Mouse (Mus musculus) CH12.LX (cell line): ENCODE measurements around the gene Lmx1a. TPM values are rescaled to one million over a fixed set of nuclear protein-coding genes. Genes with fewer than 3 reads are reported as not detected.

ENCODE experiments used
- DNase-seq: peaks from one replicate; pipeline ENCODE4 v3.0.0-alpha.2; 2013; ENCODE audit errors: extremely low read depth
- H3K27ac ChIP-seq: 2 replicates; pipeline ENCODE4 v1.5.1; 2012; ENCODE audit warnings: low read depth, mild to moderate bottlenecking, control low read depth, moderate library complexity; ENCODE audit not compliant: insufficient read depth
- H3K27me3 ChIP-seq: replicated peaks from 2 replicates; pipeline ENCODE3; 2012; ENCODE audit warnings: inconsistent platforms
- H3K36me3 ChIP-seq, 2 experiments: replicated peaks in 1 of 2; 2 replicates each; pipeline versions ENCODE3 to v1.6.1; 2012; ENCODE audit warnings: inconsistent platforms in 1 of 2, low read length in 1 of 2, mild to moderate bottlenecking in 1 of 2, mixed read lengths in 1 of 2, moderate library complexity in 1 of 2; ENCODE audit not compliant: control insufficient read depth in 1 of 2, insufficient read depth in 1 of 2
- H3K4me1 ChIP-seq, 2 experiments: 2 replicates each; pipeline ENCODE4 v1.6.1; 2012; ENCODE audit warnings: inconsistent platforms in 1 of 2, moderate library complexity in 1 of 2; ENCODE audit not compliant: insufficient read depth in 2 of 2, control insufficient read depth in 1 of 2
- H3K4me2 ChIP-seq: 2 replicates; pipeline ENCODE4 v1.6.1; 2012; ENCODE audit warnings: low read depth, mild to moderate bottlenecking, control low read depth; ENCODE audit not compliant: poor library complexity, insufficient read depth, severe bottlenecking
- H3K4me3 ChIP-seq, 3 experiments: fragments of 150-350 bp in 1 of 3; sonication (generic) in 1 of 3; replicated peaks in 1 of 3; 2 replicates each; pipeline versions ENCODE3 to v1.5.1; 2011 to 2012; ENCODE audit warnings: low read depth in 2 of 3, low read length in 2 of 3, mild to moderate bottlenecking in 2 of 3, moderate library complexity in 2 of 3, control low read depth in 1 of 3, improper control_type of control experiment in 1 of 3, inconsistent platforms in 1 of 3, mixed read lengths in 1 of 3; ENCODE audit not compliant: poor library complexity in 1 of 3
- H3K79me2 ChIP-seq: replicated peaks from 2 replicates; pipeline ENCODE4 v1.6.1; 2012; ENCODE audit warnings: mild to moderate bottlenecking, moderate library complexity; ENCODE audit not compliant: control insufficient read depth, poor library complexity, insufficient read depth, severe bottlenecking; ENCODE audit errors: extremely low read depth
- H3K9ac ChIP-seq: 2 replicates; pipeline ENCODE4 v1.6.1; 2012; ENCODE audit warnings: low read depth, mild to moderate bottlenecking, control low read depth, moderate library complexity; ENCODE audit not compliant: insufficient read depth
- H3K9me3 ChIP-seq: replicated peaks from 2 replicates; pipeline ENCODE3; 2012; ENCODE audit warnings: low read length, inconsistent platforms, mixed read lengths
- BHLHE40 ChIP-seq: IDR thresholded peaks from 2 replicates; pipeline ENCODE4 v1.6.1; 2011; ENCODE audit warnings: mild to moderate bottlenecking, low read depth, low read length, improper control_type of control experiment
- CHD1 ChIP-seq: IDR thresholded peaks from 2 replicates; pipeline ENCODE4 v1.6.1; 2012; ENCODE audit warnings: low read depth, low read length, improper control_type of control experiment, inconsistent platforms
- CHD2 ChIP-seq: IDR thresholded peaks from 2 replicates; pipeline ENCODE4 v1.6.1; 2011; ENCODE audit warnings: low read length, improper control_type of control experiment
- CTCF ChIP-seq, 2 experiments: IDR thresholded peaks in 1 of 2; conservative IDR thresholded peaks in 1 of 2; 2 replicates each; pipeline ENCODE4 v1.5.1; 2011 to 2012; ENCODE audit warnings: low read depth in 2 of 2, low read length in 2 of 2, improper control_type of control experiment in 1 of 2, inconsistent platforms in 1 of 2, mild to moderate bottlenecking in 1 of 2, moderate library complexity in 1 of 2
- ELF1 ChIP-seq: IDR thresholded peaks from 2 replicates; pipeline ENCODE4 v1.6.1; 2014; ENCODE audit warnings: low read depth, mild to moderate bottlenecking, inconsistent platforms, low read length, improper control_type of control experiment
- ETS1 ChIP-seq: conservative IDR thresholded peaks from 2 replicates; pipeline ENCODE4 v1.6.1; 2012; ENCODE audit warnings: low read depth, mild to moderate bottlenecking, inconsistent platforms, low read length, improper control_type of control experiment, moderate library complexity
- GABPA ChIP-seq: IDR thresholded peaks from 2 replicates; pipeline ENCODE4 v1.6.1; 2012; ENCODE audit warnings: low read depth, low read length, improper control_type of control experiment, inconsistent platforms; ENCODE audit not compliant: insufficient replicate concordance
- HCFC1 ChIP-seq: IDR thresholded peaks from 2 replicates; pipeline ENCODE4 v1.6.1; 2012; ENCODE audit warnings: low read depth, mild to moderate bottlenecking, inconsistent platforms, low read length, improper control_type of control experiment
- IRF4 ChIP-seq: IDR thresholded peaks from 2 replicates; pipeline ENCODE4 v1.6.1; 2014; ENCODE audit warnings: low read depth, mild to moderate bottlenecking, inconsistent platforms, low read length, improper control_type of control experiment
- JUN ChIP-seq: IDR thresholded peaks from 2 replicates; pipeline ENCODE4 v1.6.1; 2011; ENCODE audit warnings: low read depth, mild to moderate bottlenecking, low read length, improper control_type of control experiment, moderate library complexity; ENCODE audit not compliant: insufficient read depth
- KAT2A ChIP-seq: IDR thresholded peaks from 2 replicates; pipeline ENCODE4 v1.6.1; 2012; ENCODE audit warnings: low read length, improper control_type of control experiment, inconsistent platforms; ENCODE audit not compliant: insufficient replicate concordance
- MAFK ChIP-seq: IDR thresholded peaks from 2 replicates; pipeline ENCODE4 v1.6.1; 2011; ENCODE audit warnings: low read length, improper control_type of control experiment; ENCODE audit not compliant: insufficient replicate concordance
- MEF2A ChIP-seq: IDR thresholded peaks from 2 replicates; pipeline ENCODE4 v1.6.1; 2014; ENCODE audit warnings: low read depth, mild to moderate bottlenecking, inconsistent platforms, low read length, improper control_type of control experiment, borderline replicate concordance
- MXI1 ChIP-seq: IDR thresholded peaks from 2 replicates; pipeline ENCODE4 v1.6.1; 2011; ENCODE audit warnings: mild to moderate bottlenecking, low read depth, low read length, improper control_type of control experiment
- MYC ChIP-seq: IDR thresholded peaks from 2 replicates; pipeline ENCODE4 v1.6.1; 2011; ENCODE audit warnings: low read depth, mild to moderate bottlenecking, improper control_type of control experiment, low read length
- NELFE ChIP-seq: IDR thresholded peaks from 2 replicates; pipeline ENCODE4 v1.6.1; 2011; ENCODE audit warnings: low read depth, low read length, improper control_type of control experiment
- NRF1 ChIP-seq: IDR thresholded peaks from 2 replicates; pipeline ENCODE4 v1.6.1; 2014; ENCODE audit warnings: low read depth, mild to moderate bottlenecking, inconsistent platforms, low read length, improper control_type of control experiment, moderate library complexity
- POLR2A ChIP-seq: IDR thresholded peaks from 2 replicates; pipeline ENCODE4 v1.6.1; 2011; ENCODE audit warnings: low read depth, mild to moderate bottlenecking, improper control_type of control experiment, low read length
- RAD21 ChIP-seq: IDR thresholded peaks from 2 replicates; pipeline ENCODE4 v1.6.1; 2011; ENCODE audit warnings: low read depth, mild to moderate bottlenecking, low read length, improper control_type of control experiment, moderate library complexity
- RCOR1 ChIP-seq: conservative IDR thresholded peaks from 2 replicates; pipeline ENCODE4 v1.6.1; 2012; ENCODE audit warnings: low read depth, mild to moderate bottlenecking, inconsistent platforms, low read length, improper control_type of control experiment
- SIN3A ChIP-seq: IDR thresholded peaks from 2 replicates; pipeline ENCODE4 v1.6.1; 2012; ENCODE audit warnings: low read length, improper control_type of control experiment, inconsistent platforms
- SMC3 ChIP-seq: IDR thresholded peaks from 2 replicates; pipeline ENCODE4 v1.6.1; 2011; ENCODE audit warnings: low read depth, low read length, improper control_type of control experiment
- TBP ChIP-seq: conservative IDR thresholded peaks from 2 replicates; pipeline ENCODE4 v1.6.1; 2011; ENCODE audit warnings: low read depth, low read length, improper control_type of control experiment
- UBTF ChIP-seq: IDR thresholded peaks from 2 replicates; pipeline ENCODE4 v1.6.1; 2012; ENCODE audit warnings: low read depth, mild to moderate bottlenecking, inconsistent platforms, low read length, improper control_type of control experiment, moderate library complexity
- ZC3H11A ChIP-seq: IDR thresholded peaks from 2 replicates; pipeline ENCODE4 v1.6.1; 2012; ENCODE audit warnings: low read depth, mild to moderate bottlenecking, inconsistent platforms, low read length, improper control_type of control experiment
- ZKSCAN1 ChIP-seq: IDR thresholded peaks from 2 replicates; pipeline ENCODE4 v1.6.1; 2012; ENCODE audit warnings: low read depth, inconsistent platforms, low read length, improper control_type of control experiment, borderline replicate concordance
- dilution Hi-C: fragments of 300-500 bp; cut with MboI; formaldehyde crosslinking; loops from 2 replicates; pipeline ENCODE4 v1.14.3; 2020; ENCODE audit warnings: low sequenced_read_pairs; ENCODE audit not compliant: extremely low pct_unique_long_range_greater_than_20kb, extremely low pct_ligation_motif_present
- in situ Hi-C: fragments of 300-500 bp; cut with MboI; formaldehyde crosslinking; loops from 3 replicates; pipeline ENCODE4 v1.14.3; 2019; ENCODE audit warnings: low sequenced_read_pairs, low pct_ligation_motif_present, low pct_unique_long_range_greater_than_20kb, mixed read lengths
- polyA plus RNA-seq: library from polyadenylated mRNA; unstranded; fragments of >175 nt; gene quantifications from 2 replicates; pipeline ENCODE4 v1.2.1, GENCODE M21; 2012; ENCODE audit warnings: low read depth; ENCODE audit not compliant: insufficient read length
- total RNA-seq, 2 experiments: library from RNA; depleted of rRNA; stranded (reverse); fragments of 300-350 nt in 1 of 2; fragments of >200 nt in 1 of 2; gene quantifications; 2 replicates each; pipeline ENCODE4 v1.2.3; 2012 to 2014

Gene Lmx1a
- total and polyA plus RNA-seq, 3 experiments, result not detected

- H3K4me3 ChIP-seq, result no peak overlapping the region
- H3K27ac ChIP-seq, result no peak overlapping the region
- H3K9me3 ChIP-seq, result peaks cover 70% of the 10 kb centered on the region
- H3K27me3 ChIP-seq, result no peaks in the 10 kb centered on the region
- no peaks in the 10 kb centered on the region for H3K4me1 ChIP-seq
- no peak overlapping the region for H3K4me2 ChIP-seq
- H3K79me2 ChIP-seq, result no peaks in the 10 kb centered on the region
- TF ChIP-seq CHD2 (no peak), UBTF (no peak), ZC3H11A (no peak), MYC (no peak), SIN3A (no peak), MEF2A (no peak), JUN (no peak), ZKSCAN1 (no peak), NELFE (no peak), HCFC1 (no peak), BHLHE40 (no peak), RAD21 (no peak), ETS1 (no peak), KAT2A (no peak), POLR2A (no peak)
- in situ Hi-C loops (no loop called here), dilution Hi-C loops (no loop called here)
- no peak for DNase-seq
- H3K9ac ChIP-seq, result no peak overlapping the region
- no peaks in the 10 kb centered on the region for H3K36me3 ChIP-seq
These were observed 4.6 kb downstream of the Lmx1a start for GRCm38 (mm10) chr1:167693499-167694240.

- Histone ChIP-seq H3K9ac (no peak overlapping the region), H3K9me3 (peaks cover 69% of the 10 kb centered on the region), H3K27ac (no peak overlapping the region), H3K27me3 (no peaks in the 10 kb centered on the region), H3K79me2 (no peaks in the 10 kb centered on the region), H3K36me3 (no peaks in the 10 kb centered on the region), H3K4me1 (no peaks in the 10 kb centered on the region), H3K4me3 (no peak overlapping the region), H3K4me2 (no peak overlapping the region)
- dilution Hi-C loops, result no loop called here
- TF ChIP-seq CHD1, result no peak
- TF ChIP-seq MXI1, result no peak
- TF ChIP-seq SMC3, result no peak
- no peak for TF ChIP-seq ELF1
- TF ChIP-seq NRF1, result no peak
- no peak for TF ChIP-seq GABPA
- TF ChIP-seq RCOR1, result no peak
- TF ChIP-seq MYC, result no peak
- no peak for TF ChIP-seq MAFK
- no peak for TF ChIP-seq ZC3H11A
- no peak for TF ChIP-seq SIN3A
- no peak for TF ChIP-seq JUN
- no peak for TF ChIP-seq CTCF (conservative IDR thresholded peaks at IDR 0.05 in 1 of 2, IDR thresholded peaks at IDR 0.05 in 1 of 2; ENCODE audit: low read depth in 2 of 2, low read length in 2 of 2)
- no peak for TF ChIP-seq TBP
- TF ChIP-seq ZKSCAN1, result no peak
- TF ChIP-seq HCFC1, result no peak
- TF ChIP-seq IRF4, result no peak
- no peak for DNase-seq
- in situ Hi-C loops, result no loop called here
These were observed 5.7 kb downstream of the Lmx1a start for GRCm38 (mm10) chr1:167694731-167695130.
